Mouse (Mus musculus) heart, adult 2 months (tissue): ENCODE data around the gene Gimap9.

Source experiments
- CTCF ChIP-seq: fragments of 200-600 bp; IDR thresholded peaks from 2 replicates; pipeline ENCODE4 v1.8.1; 2022; ENCODE audit warnings: antibody characterized with exemption, mild to moderate bottlenecking, moderate library complexity
- EP300 ChIP-seq: fragments of 200-500 bp; IDR thresholded peaks from 2 replicates; pipeline ENCODE4 v1.6.1; 2011; ENCODE audit warnings: low read depth, low read length, control low read depth; ENCODE audit not compliant: insufficient read depth
- POLR2A ChIP-seq: fragments of 200-500 bp; IDR thresholded peaks from 2 replicates; pipeline ENCODE4 v1.6.1; 2011; ENCODE audit warnings: mild to moderate bottlenecking, low read depth, low read length, control low read depth; ENCODE audit not compliant: insufficient read depth

- TF ChIP-seq POLR2A, result no peak
- TF ChIP-seq CTCF, result no peak
- no peak for TF ChIP-seq EP300
Measured at GRCm38 (mm10) chr6:48681472-48682090, 5.7 kb downstream of the Gimap9 start.
